Mouse (Mus musculus): ENCODE results near the gene Camsap2.

DNA sequence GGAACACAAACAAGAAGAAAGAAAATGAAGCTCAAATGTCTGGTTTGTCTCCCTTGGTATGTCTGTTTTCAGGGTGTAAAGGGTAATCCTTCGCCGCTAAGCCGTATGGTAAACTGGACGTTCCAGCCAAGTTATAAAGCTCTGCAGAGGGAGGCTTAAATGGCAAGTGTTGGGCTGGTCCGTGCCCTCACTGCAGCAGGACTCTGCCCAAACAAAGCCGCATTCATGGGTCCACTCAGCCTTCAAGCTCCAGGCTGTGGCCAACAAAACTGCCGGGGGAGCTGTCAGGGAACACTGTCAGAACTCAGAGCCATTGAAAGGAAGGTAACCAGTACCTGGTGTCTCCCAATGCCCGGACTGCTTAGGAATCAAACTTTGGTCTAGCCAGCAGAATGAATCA, 16.7 kb upstream of the Camsap2 start:
- TF ChIP-seq POLR2A (IDR thresholded peaks at IDR 0.05; ENCODE audit: extremely low read depth, insufficient read depth, low read length): no peak
- TF ChIP-seq CTCF (IDR thresholded peaks at IDR 0.05; ENCODE audit: extremely low read depth, insufficient read depth, low read length): no peak
